Mouse (Mus musculus): Measurements from ENCODE around the gene Zfp599.
"Not testable (repeated sequence)": the region's sequence is repeated elsewhere in the genome, so short reads cannot be mapped to it uniquely, and the experiment has no call there.

DNA sequence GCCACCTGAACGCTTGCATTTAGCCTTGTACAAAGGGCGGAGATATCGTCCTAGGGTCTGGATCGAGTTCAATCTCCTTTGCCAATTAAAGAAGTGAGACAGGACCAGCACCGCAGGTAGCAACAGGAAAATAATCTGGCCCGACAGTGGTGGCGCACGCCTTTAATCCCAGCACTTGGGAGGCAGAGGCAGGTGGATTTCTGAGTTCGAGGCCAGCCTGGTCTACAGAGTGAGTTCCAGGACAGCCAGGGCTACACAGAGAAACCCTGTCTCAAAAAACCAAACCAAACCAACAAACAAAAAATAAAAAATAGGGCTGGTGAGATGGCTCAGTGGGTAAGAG is 48.2 kb upstream of the Zfp599 start:
- TF ChIP-seq EP300, CTCF (IDR thresholded peaks at IDR 0.05; ENCODE audit: low read depth): not testable (repeated sequence)
